ENCODE assay signal across 8 mouse cellular contexts in genomic region chrX:140277978-140278729, GRCm38 (mm10).
DNase-seq lines count a peak whose midpoint lies in the region; ATAC-seq and TF ChIP-seq lines count a peak whose summit lies in the region.

No protein-coding gene starts in this region.

- peak overlapping the region; percentile 51 for H3K4me3 ChIP-seq in heart, embryonic 11.5 days (ENCODE audit: low read depth, low read length)
- no peak overlapping the region for H3K4me3 ChIP-seq in heart, adult 2 months
- H3K4me3 ChIP-seq in forebrain, postnatal 0 days (ENCODE audit: low read depth, low read length), result peak overlapping the region; percentile 50
- peak overlapping the region; percentile 35 for H3K4me3 ChIP-seq in limb, embryonic 11.5 days (ENCODE audit: low read depth, low read length)
- no peak overlapping the region for H3K4me3 ChIP-seq in lung, adult 2 months (replicated peaks; ENCODE audit: extremely low read depth, low read depth, low read length)

- no peak for ATAC-seq in heart, embryonic 11.5 days (replicated peaks; ENCODE audit: insufficient number of reproducible peaks, low FRiP score, low TSS enrichment)
- peak; percentile 10 for ATAC-seq in Patski
- peak; percentile 64 for ATAC-seq in forebrain, postnatal 0 days
- ATAC-seq in limb, embryonic 11.5 days (ENCODE audit: insufficient number of reproducible peaks, low FRiP score, low TSS enrichment, low read depth), result peak; percentile 52; the same call in 1 of the 2 replicates

- TF ChIP-seq EP300 in heart, adult 2 months (IDR thresholded peaks at IDR 0.05; ENCODE audit: insufficient read depth, low read depth, low read length), result no peak

- WGBS in heart, embryonic 11.5 days (ENCODE audit: insufficient replicate concordance), result 15% methylated on average over 45 of the region's 69 CpGs
- 18% methylated on average over 66 of the region's 69 CpGs for WGBS in heart, adult 2 months
- WGBS in forebrain, postnatal 0 days, result 24% methylated on average over 65 of the region's 69 CpGs
- 14% methylated on average over 31 of the region's 69 CpGs for WGBS in limb, embryonic 11.5 days
- 26% methylated on average over 67 of the region's 69 CpGs for WGBS in lung, adult 2 months

- no peaks in the 10 kb centered on the region for H3K36me3 ChIP-seq in heart, embryonic 11.5 days (ENCODE audit: control insufficient read depth, insufficient read depth, low read length)
- H3K36me3 ChIP-seq in heart, adult 2 months (ENCODE audit: control insufficient read depth, insufficient read depth, low read length), result no peaks in the 10 kb centered on the region
- H3K36me3 ChIP-seq in forebrain, postnatal 0 days (ENCODE audit: insufficient read depth), result no peaks in the 10 kb centered on the region
- no peaks in the 10 kb centered on the region for H3K36me3 ChIP-seq in limb, embryonic 11.5 days (ENCODE audit: control insufficient read depth, insufficient read depth, low read length)

- H3K9me3 ChIP-seq in heart, embryonic 11.5 days (replicated peaks; ENCODE audit: control insufficient read depth, low read length), result no peaks in the 10 kb centered on the region
- no peaks in the 10 kb centered on the region for H3K9me3 ChIP-seq in forebrain, postnatal 0 days (ENCODE audit: low read length)
- no peaks in the 10 kb centered on the region for H3K9me3 ChIP-seq in limb, embryonic 11.5 days (ENCODE audit: control insufficient read depth, low read length)

- in situ Hi-C loops in Patski (cut with MboI; ENCODE audit: low pct_unique_long_range_greater_than_20kb), result no loop called here

- CTCF ChIA-PET in Patski (lab: Charles Lee), result no interaction called here

- H3K4me2 ChIP-seq in heart, embryonic 11.5 days, result peak overlapping the region; percentile 77
- peak overlapping the region; percentile 54 for H3K4me2 ChIP-seq in forebrain, postnatal 0 days (ENCODE audit: low read depth)
- H3K4me2 ChIP-seq in limb, embryonic 11.5 days (ENCODE audit: low read depth, severe bottlenecking), result peak overlapping the region; percentile 68

- H3K27me3 ChIP-seq in heart, embryonic 11.5 days (ENCODE audit: control insufficient read depth, insufficient read depth, low read length), result peaks cover 49% of the 10 kb centered on the region
- H3K27me3 ChIP-seq in heart, adult 2 months (ENCODE audit: control insufficient read depth, insufficient read depth, low read length), result peaks cover 3% of the 10 kb centered on the region; the same call in 1 of the 2 replicates
- peaks cover 29% of the 10 kb centered on the region for H3K27me3 ChIP-seq in Patski
- no peaks in the 10 kb centered on the region for H3K27me3 ChIP-seq in forebrain, postnatal 0 days (ENCODE audit: insufficient read depth, low read length)
- peaks cover 51% of the 10 kb centered on the region for H3K27me3 ChIP-seq in limb, embryonic 11.5 days (ENCODE audit: control insufficient read depth, insufficient read depth, low read length)

- no peak overlapping the region for H3K9ac ChIP-seq in heart, embryonic 11.5 days (ENCODE audit: low read depth, low read length)
- no peak overlapping the region for H3K9ac ChIP-seq in heart, adult 2 months (ENCODE audit: low read depth, low read length)
- H3K9ac ChIP-seq in forebrain, postnatal 0 days, result peak overlapping the region; percentile 59
- H3K9ac ChIP-seq in limb, embryonic 11.5 days (ENCODE audit: low read length), result peak overlapping the region; percentile 52

- no peaks in the 10 kb centered on the region for H3K79me2 ChIP-seq in heart, adult 2 months (replicated peaks; ENCODE audit: control insufficient read depth, insufficient read depth, low read length)

- intact Hi-C loops in heart, adult 2 months (cut with DNase I), result no loop called here

- TF ChIP-seq CTCF in heart, adult 2 months (IDR thresholded peaks at IDR 0.05), result no peak
- TF ChIP-seq CTCF in Patski (IDR thresholded peaks at IDR 0.05), result no peak
- no peak for TF ChIP-seq CTCF in forebrain, postnatal 0 days (IDR thresholded peaks at IDR 0.05; ENCODE audit: low read depth)
- TF ChIP-seq CTCF in lung, adult 2 months (IDR thresholded peaks at IDR 0.05; ENCODE audit: insufficient read depth, low read length), result no peak

- DNase-seq in heart, adult 2 months, result no peak
- DNase-seq in Patski (ENCODE audit: low read depth, low spot score), result no peak
- DNase-seq in forebrain, postnatal 0 days, result peak; percentile 45
- peak; percentile 33 for DNase-seq in limb, embryonic 11.5 days (ENCODE audit: low spot score)
- peak; percentile 25 for DNase-seq in retina, embryonic 14.5 days (ENCODE audit: low spot score)
- DNase-seq in adrenal gland, adult 18-20 months (ENCODE audit: low spot score in 2 of 2), result no peak
- no peak for DNase-seq in lung, adult 2 months

- no peak overlapping the region for H3K27ac ChIP-seq in heart, embryonic 11.5 days (ENCODE audit: low read depth, low read length)
- H3K27ac ChIP-seq in heart, adult 2 months, result no peak overlapping the region
- no peak overlapping the region for H3K27ac ChIP-seq in forebrain, postnatal 0 days (ENCODE audit: low read depth, low read length)
- no peak overlapping the region for H3K27ac ChIP-seq in limb, embryonic 11.5 days (replicated peaks; ENCODE audit: low read depth, low read length)

- H3K4me1 ChIP-seq in heart, embryonic 11.5 days (ENCODE audit: control insufficient read depth, insufficient read depth, low read length), result no peaks in the 10 kb centered on the region
- no peaks in the 10 kb centered on the region for H3K4me1 ChIP-seq in heart, adult 2 months (ENCODE audit: control insufficient read depth, insufficient read depth, low read length)
- H3K4me1 ChIP-seq in forebrain, postnatal 0 days (ENCODE audit: insufficient read depth), result no peaks in the 10 kb centered on the region
- no peaks in the 10 kb centered on the region for H3K4me1 ChIP-seq in limb, embryonic 11.5 days (ENCODE audit: control insufficient read depth, insufficient read depth, low read length)
- H3K4me1 ChIP-seq in lung, adult 2 months (ENCODE audit: control insufficient read depth, insufficient read depth, low read length), result no peaks in the 10 kb centered on the region

- no peak for TF ChIP-seq POLR2A in heart, adult 2 months (IDR thresholded peaks at IDR 0.05; ENCODE audit: insufficient read depth, low read depth, low read length)
- no peak for TF ChIP-seq POLR2A in lung, adult 2 months (IDR thresholded peaks at IDR 0.05; ENCODE audit: borderline replicate concordance, extremely low read depth, low read depth, low read length)

- POLR2A ChIA-PET in Patski (lab: Charles Lee), result interaction anchor here (0.6 kb wide), 1 partner anchor 23 kb away, joined by 3 read pairs; no protein-coding TSS in a partner anchor

Comparison
In these comparisons a context has a peak if more than half of its experiments do, and no peak if none do; other contexts are left out.
1. H3K4me3 ChIP-seq: peak in heart, embryonic 11.5 days (single experiment), forebrain, postnatal 0 days (single experiment) and limb, embryonic 11.5 days (single experiment); none in heart, adult 2 months (single experiment) and lung, adult 2 months (single experiment).
2. H3K9ac ChIP-seq: peak in forebrain, postnatal 0 days (single experiment) and limb, embryonic 11.5 days (single experiment); none in heart, embryonic 11.5 days (single experiment) and heart, adult 2 months (single experiment).
3. DNase-seq: peak in forebrain, postnatal 0 days (single experiment), limb, embryonic 11.5 days (single experiment) and retina, embryonic 14.5 days (single experiment); none in heart, adult 2 months (0 of 2), Patski (single experiment), adrenal gland, adult 18-20 months (0 of 2) and lung, adult 2 months (single experiment).
4. Peak in every context shown above with its lines, with median percentiles within 50 percentile points of each other: H3K4me2 ChIP-seq.